Mouse (Mus musculus): ENCODE data around the gene Zdhhc8.
A peak's percentile ranks its signal among the peaks of the same experiment; 100 is the strongest.

The Zdhhc8 gene

DNA sequence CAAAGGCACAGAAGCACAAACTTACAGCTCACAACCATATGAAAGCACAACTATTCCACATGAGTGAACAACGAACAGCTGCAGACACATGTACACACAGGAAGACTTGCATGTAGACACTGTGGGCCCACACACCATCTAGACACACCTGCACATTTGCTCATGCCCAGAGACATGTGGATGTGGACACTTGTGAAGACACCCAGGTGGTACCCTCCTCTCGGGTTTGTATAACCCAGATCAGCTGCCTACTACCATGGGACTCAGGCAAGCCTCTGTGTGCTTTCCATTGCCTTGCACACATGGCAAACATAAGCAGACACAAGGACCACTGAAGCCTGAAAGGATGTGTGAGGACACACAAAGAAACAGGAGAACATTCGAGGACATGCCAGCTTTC, 3.9 kb downstream of the Zdhhc8 start:
- no peak for DNase-seq (ENCODE audit: low read depth, low spot score)

GRCm38 (mm10) chr16:18230617-18231016, 4.3 kb downstream of the Zdhhc8 start:
- DNase-seq (ENCODE audit: low read depth, low spot score) = no peak

DNA sequence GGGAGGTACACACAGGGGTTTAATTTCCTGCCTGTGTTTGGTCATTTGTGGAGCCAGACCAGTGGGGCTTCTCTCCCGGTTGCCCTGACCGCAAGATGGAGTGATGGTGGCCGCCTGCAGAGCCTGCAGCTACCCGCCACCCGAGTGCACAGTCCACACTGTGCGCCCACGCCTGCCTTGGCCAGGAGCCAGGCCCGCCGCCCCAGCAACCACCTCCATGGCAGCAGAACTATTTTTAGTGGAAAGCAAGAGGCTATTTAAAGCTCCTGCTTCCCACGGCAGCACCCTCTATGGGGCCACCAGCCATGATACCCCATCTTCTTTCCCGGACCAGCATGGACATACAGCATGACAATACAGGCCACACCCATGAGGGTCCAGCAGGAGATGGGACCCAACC, 5.3 kb downstream of the Zdhhc8 start:
- DNase-seq (ENCODE audit: low read depth, low spot score) = no peak

DNA sequence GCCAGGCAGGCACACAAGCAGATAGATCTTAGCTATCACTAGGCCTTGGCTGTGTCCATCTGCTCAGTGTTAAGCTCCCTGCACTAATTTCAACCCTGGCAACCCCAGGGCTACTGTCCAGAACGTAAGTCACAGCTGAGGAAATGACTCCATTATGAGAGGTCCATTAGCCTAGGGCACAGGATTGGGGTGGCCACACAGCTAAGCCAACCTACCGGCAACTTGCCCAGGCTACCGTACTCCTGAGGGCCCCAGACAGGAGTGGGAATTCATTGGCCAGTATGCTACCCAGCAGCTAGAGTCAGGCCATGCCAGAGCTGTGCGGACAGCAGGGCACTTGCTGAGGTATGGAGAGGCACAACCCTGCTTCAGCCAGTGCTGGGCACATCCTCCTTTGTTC, 6.1 kb downstream of the Zdhhc8 start:
- no peak for DNase-seq (ENCODE audit: low read depth, low spot score)

- no peak for DNase-seq (ENCODE audit: low read depth, low spot score)
These were observed 7.0 kb downstream of the Zdhhc8 start for GRCm38 (mm10) chr16:18227897-18228422.

DNA sequence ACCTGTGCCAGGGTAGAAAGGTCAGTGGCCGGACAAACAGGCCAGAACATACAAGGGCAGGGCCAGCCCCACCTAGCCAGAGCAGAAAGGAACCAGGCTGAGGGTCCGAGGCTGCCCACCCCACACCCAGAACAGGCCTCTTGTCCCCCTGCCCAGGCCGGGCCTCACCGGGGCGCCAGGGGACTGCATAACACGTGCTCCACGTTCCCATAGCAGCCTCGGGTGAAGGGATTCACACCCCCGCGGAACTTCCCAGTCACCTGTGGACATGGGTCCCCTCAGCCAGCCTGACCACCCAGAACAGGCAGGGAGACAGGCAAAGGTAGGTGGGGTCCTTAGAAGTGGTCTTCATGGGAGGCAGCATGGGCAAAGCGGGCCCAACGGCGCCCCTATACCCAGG, 7.7 kb downstream of the Zdhhc8 start:
- DNase-seq (ENCODE audit: low read depth, low spot score) = no peak

GRCm38 (mm10) chr16:18222188-18222587, 12.7 kb downstream of the Zdhhc8 start:
- DNase-seq (ENCODE audit: low read depth, low spot score) = no peak

- no peak for DNase-seq (ENCODE audit: low read depth, low spot score)
These were observed 13.4 kb downstream of the Zdhhc8 start for GRCm38 (mm10) chr16:18221543-18221898.

- no peak for DNase-seq (ENCODE audit: low read depth, low spot score)
These were observed 13.9 kb downstream of the Zdhhc8 start for GRCm38 (mm10) chr16:18220856-18221542.

GRCm38 (mm10) chr16:18220001-18220400, 14.9 kb downstream of the Zdhhc8 start:
- DNase-seq (ENCODE audit: low read depth, low spot score) = no peak

- no peak for DNase-seq (ENCODE audit: low read depth, low spot score)
These were observed 16.3 kb downstream of the Zdhhc8 start for GRCm38 (mm10) chr16:18218580-18218996.

DNA sequence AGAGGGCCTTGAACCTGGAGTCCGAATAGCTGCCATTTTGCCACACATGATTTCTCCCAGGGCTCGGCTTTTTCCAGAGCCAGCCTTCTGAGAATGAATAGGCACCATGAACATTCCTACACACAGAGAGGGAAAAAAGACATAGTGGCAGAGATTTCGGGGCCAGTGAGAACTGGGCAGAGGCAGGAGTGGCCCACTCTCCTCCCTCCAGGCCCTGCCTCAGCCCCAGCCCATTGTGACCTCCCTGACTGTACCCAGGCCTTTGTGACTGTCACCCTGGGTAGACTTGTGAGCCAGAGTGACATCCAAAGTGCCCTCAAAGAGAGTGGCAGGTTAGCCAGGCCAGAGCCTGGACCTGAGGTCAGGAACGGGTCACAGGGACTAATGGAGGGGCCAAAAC, 17.4 kb downstream of the Zdhhc8 start, which contains the start of gene Ccdc188:
Gene Ccdc188, plus strand, starts transcription at position 301 of the 400 bp plus-strand sequence.
- DNase-seq (ENCODE audit: low read depth, low spot score) = no peak

- no peak for DNase-seq (ENCODE audit: low read depth, low spot score)
These were observed 20.1 kb downstream of the Zdhhc8 start for GRCm38 (mm10) chr16:18214858-18215257.

DNA sequence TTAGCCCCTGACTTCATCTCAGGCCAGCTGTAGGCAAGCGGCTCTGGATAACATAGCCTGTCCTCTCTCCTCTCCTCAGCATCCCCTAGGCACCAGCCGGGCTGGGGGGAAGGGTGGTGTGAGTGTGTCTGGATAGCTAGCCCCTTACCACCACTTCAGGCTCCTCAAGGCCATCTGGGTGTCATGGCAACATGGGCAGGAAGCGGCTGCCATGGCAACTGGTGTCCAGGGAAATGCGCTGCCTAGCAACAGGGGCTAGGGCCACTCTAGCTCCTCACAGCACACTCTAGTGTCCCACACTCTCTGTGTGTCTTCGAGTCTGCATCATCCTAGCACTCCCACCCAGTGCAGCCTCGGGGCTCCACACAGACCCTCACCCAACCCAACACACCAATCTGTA, 21.2 kb downstream of the Zdhhc8 start:
- DNase-seq (ENCODE audit: low read depth, low spot score) = peak; percentile 75

- DNase-seq (ENCODE audit: low read depth, low spot score) = peak; percentile 55
These were observed 23.3 kb downstream of the Zdhhc8 start for GRCm38 (mm10) chr16:18211417-18212171.

GRCm38 (mm10) chr16:18210701-18211416, 24.1 kb downstream of the Zdhhc8 start:
- DNase-seq (ENCODE audit: low read depth, low spot score) = no peak

DNA sequence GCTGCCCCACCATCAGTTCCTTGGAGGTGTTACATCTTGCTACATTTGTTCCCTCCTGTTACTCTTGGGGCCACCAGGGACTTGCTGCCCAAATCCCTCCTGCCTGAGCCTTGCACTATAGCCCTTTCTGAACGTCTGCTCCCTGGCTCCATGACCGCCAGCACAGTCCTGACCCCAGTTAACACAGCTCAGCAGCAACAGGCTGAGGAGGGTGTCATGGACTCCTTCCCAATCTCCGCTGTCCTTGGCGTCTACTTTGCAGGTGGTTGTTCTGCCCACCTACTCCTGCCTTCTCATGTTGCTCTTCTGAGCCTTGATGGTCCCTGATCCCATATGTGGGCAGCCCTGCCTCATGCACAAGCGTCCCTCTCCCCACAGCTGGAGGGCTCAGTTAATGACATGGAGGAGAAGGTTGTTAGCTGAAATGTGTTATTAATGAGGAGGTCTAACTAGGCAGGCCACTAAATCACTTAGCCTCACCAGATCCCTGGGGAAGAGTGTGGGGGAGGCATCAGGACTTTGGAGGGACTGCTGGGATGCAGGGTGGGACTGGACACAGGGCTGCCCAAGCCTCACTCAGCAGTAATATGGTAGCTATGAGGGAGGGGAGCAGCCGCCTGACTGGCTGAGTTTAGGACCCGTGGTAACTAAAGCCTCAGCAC, 31.4 kb downstream of the Zdhhc8 start:
- DNase-seq (ENCODE audit: low read depth, low spot score) = no peak

GRCm38 (mm10) chr16:18202061-18202460, 32.9 kb downstream of the Zdhhc8 start:
- DNase-seq (ENCODE audit: low read depth, low spot score) = no peak

DNA sequence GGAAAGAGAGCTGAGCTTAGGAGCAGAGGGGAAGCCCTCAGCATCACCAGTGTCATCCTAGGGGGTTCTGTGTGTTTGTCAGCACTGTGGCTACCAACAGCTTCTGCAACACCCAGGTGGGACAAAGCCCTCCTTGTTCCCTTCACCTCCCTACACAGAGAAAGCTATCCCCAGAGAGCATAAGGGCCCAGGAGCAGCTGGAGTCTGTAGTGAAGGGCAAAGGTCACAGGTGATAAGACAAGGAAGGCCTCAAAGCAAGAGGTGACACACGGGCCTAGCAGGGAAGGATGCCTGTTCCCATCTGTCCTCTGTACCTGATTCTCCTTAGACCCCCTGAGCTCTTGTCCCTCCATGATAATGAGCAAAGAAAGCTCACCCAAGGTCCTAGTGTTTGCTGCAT, 33.3 kb downstream of the Zdhhc8 start:
- no peak for DNase-seq (ENCODE audit: low read depth, low spot score)

DNA sequence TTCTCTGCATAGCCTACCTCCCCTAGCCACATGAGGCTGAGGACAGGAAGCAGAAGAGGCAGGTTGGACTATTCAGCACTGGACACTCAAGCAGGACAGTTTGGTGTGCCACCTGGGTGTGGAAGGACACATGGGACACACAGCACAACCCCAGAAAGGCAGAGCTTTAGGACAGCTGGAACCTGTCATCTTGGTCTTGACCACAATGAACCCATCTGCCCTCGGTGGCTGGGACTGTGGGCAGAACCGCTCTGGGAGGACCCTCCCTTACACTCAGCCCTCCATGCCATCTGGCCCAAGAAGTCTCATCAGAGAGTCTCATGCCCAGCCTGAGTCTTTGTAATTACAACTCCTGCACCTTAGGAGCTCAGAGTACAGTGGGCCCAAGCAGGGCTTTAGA, 34.9 kb downstream of the Zdhhc8 start:
- DNase-seq (ENCODE audit: low read depth, low spot score) = no peak

DNA sequence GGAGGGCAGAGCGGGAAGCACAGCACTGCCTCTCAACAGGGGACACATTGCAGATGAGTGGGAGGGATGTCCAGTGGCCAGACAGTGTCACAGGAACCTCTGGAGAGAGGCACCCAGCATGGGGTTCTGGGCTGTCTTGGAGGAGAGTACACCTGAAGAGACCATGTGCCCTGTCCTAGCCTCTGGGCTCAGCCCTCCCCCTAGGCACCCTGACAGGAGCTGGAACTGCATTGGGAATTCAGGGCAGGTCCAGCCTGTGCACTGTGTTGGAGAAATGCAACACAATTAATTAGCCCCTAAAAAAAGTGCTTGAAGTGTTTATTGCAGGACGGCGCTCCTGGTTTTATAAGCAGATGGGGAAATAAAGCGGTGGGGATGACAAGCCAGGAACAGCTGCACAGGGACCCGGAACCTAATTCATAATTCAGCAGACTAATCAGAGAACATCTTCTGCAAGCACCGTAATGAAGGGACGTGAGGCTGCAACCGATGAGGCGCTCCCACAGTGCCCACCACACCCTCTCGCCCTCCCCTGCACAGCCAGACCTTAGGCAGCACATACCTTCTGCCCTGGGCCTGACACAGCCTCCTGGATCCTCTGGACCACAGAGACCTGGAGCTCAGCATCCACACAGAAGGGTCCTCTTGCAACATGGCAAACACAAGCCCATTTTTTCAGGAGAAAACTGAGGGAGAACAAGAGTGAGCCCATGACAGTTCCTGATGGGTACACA, 36.4 kb downstream of the Zdhhc8 start:
- no peak for DNase-seq (ENCODE audit: low read depth, low spot score)
